Mouse (Mus musculus) B cell, adult 2 months (primary cell): ENCODE data around the gene Foxk1.

Experiments used
- DNase-seq, 2 experiments: peaks; one replicate each; pipeline ENCODE4 v3.0.0; 2022

Gene Foxk1

DNA sequence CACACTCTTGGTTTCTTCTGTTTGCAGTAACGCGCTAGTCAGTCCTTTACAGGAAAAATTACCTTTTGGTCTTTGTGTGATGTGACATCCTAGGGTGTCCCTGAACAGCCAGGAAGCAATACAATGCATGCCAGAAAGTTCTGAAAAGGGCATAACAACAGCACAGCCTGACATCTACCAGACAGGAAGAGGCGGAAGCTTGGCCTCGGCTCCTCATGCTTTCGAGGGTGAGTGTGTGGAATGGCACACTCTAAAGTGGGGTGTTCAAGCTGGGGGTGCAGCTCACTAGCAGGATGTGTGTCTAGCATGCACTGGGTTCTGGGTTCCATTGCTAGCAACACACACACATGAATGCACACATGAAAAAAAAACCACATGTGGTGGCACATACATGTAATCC is 9.6 kb upstream of the Foxk1 start:
- DNase-seq, result no peak

DNA sequence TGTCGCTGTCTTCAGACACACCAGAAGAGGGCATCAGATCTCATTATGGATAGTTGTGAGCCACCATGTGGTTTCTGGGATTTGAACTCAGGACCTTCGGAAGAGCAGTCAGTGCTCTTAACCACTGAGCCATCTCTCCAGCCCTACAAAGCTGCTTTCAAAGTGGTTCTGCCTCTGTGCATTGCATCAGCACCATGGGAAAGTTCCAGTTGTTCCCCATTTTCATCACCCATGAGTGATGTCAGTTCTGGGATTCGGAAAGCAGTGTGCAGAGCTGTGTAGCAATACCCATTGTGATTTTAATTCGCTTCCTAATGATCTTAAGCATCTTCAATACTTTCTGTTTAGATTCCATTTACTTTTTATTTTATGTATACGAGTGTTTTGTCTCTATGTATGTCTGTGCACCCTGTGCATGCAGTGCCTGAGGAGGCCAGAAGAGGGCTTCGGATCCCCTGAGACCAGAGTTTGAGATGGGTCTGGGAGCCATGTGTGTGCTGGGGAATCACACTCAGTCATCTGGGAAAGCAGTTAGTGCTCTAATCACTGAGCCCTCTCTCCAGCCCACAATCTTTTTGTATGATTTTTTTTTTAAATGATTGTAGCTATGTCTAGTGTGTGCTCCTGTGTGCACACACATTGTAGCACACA is 6.6 kb upstream of the Foxk1 start:
- peak in 1 of 2 experiments; percentile 31 for DNase-seq

DNA sequence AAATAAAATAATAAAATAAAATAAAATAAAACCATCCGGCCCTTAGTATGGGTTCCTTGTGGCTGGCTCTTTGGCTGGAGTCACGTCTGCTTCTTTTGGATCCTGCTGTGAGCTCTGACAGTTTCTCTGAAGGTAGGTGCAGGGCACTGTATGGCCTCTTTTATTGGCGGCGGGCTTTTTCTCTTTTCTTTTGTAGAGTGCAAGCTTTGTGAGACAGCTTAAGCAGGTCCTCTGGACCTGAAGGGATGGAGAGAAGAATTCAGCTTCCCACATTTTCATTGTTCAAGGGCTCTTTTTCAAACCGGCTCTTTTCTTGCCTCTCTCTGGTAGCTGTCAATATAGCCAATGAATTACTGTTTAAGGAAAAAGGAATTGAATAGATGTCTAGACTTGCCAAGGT is 5.4 kb upstream of the Foxk1 start:
- no peak for DNase-seq

DNA sequence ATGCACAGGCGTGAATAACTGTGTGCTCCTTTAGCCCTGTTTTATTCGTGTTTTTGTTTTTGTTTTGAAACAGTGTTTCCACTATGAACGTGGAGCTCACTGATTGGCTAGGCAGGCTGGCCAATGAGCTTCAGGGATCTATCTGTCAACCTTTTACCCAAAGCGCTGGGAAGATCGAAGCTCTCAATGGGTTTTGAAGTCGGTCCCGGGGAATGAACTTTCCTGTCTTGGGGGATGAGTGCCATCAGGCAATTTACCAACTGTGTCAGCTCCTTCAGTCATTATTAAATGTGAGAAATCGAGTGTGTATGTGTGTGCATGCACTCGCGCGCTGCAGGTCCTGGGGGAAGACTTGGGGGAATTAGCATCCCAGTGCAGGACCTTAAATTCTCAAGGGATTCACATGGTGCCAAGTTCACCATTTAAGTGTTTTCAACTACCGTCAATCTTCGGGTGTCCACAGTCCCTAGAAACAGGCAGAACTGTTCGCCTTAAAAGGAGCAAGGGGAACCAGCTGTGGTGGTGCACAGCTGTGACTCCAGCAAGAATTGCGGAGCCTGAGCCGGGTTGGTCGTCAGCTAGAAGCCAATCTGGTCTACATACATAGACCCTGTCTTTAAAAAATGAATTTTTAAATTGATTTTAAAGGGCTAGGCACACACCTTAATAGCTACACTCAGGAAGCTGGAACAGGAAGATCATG is 965 bp upstream of the Foxk1 start:
- no peak for DNase-seq

DNA sequence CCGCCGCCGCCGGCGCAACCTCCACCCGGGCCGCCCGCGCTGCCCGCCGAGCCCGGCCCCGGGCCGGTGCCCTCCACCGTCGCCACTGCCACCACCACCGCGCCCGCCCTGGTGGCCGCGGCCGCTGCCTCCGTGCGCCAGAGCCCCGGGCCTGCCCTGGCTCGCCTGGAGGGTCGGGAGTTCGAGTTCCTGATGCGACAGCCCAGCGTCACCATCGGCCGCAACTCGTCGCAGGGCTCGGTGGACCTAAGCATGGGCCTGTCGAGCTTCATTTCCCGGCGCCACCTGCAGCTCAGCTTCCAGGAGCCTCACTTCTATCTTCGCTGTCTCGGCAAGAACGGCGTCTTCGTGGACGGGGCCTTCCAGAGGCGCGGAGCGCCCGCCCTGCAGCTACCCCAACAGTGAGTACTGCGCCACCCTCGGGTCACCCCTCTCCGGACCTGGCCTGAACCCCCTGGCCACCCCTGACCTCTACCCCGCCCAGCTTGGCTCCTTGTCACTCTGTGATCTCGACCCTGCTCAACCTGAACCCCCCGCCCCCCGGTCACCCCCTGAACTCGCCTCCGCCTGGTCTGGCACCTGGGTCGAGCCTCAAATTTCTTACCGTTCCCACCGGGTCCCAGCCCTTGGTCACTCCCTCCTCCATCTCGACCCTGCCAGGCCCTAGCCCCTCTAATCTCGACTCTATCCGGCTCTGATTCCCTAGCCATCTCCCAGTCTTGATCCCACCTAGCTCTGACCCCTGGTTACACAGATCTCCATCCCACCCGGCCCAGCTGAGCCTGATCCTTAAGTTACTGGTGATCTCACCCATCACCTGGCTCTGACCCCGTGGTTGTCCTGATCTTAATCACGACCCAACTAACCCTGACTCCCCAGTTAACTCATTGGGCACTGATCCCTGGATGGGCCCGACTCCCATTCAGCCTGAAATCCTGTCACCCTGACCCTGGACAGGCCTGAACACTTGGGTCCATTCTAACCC is 636 bp downstream of the Foxk1 start:
- peak; percentile 51 to 56 for DNase-seq

DNA sequence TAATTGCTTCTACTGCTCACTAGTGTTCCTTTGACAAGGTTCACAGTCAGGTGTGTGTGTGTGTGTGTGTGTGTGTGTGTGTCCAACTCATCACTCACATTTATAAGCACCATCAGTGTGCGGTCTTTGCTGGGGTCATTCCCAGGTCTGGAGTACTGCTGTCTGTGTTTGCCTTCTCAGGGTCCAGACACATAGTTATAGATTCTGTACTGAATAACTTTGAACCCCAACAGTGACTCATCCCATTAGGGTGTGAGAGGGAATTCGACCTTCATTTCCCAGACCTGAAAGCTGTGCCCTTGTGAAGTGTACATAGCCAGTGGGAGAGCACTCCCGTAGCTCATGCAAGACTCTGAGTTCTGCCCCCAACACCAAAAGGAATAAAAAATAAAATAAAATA is 2.4 kb downstream of the Foxk1 start:
- no peak for DNase-seq

DNA sequence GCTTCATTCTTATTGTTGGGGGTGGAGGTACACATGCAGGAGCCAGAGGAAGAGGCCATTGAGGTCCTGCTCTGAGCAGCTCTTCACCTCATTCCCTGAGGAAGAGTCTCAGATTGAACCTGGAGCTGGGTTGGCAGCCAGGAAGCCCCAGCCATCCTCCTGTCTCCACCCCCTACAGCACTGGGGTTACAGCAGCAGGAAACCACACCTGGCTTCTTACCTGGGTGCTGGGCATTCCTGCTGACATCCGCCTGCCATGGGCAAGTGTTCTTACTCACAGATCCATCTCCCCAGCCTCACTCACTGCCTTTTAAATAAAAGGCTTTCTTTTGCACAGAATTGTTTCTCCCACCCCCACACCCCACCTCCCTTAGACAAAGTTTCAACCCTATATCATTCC is 3.0 kb downstream of the Foxk1 start:
- no peak for DNase-seq

DNA sequence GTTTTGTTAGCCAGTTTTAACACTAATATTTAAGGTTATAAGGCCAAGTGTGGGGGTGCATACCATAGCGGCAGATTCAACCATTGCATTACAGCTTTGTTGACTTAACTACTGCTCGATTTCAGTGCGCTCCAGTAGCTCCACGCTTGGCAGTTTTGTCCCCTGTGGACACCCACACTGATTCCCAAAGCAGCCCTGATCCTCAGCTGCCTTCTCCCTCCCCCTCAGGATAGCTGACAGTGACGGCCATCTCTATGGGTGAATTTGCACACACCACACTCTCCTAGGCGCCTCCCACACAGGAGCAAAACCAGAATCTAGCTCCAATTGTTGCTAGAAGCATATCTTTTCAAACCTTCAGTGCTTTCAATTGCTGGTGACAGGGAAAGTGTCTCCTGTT is 4.1 kb downstream of the Foxk1 start:
- no peak for DNase-seq

DNA sequence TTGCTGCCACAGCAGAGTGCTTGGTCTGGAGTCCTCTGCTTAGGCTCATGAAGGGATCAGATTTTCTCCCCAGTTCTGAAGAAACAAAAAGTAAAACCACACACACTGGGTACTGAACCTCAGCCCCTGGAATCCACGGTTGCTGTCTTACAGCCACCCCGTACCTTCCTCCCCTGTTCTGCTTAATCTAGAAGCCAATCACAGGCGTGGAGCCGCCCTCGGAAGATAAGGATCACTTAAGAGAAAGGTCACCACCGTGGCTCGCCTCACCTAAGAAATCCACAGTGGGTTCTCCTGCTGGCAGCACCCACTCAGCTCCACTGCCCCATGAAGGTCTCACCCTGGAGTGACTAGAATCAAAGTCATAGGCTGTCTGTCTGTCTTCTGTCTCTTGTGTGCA is 5.1 kb downstream of the Foxk1 start:
- DNase-seq, result no peak

DNA sequence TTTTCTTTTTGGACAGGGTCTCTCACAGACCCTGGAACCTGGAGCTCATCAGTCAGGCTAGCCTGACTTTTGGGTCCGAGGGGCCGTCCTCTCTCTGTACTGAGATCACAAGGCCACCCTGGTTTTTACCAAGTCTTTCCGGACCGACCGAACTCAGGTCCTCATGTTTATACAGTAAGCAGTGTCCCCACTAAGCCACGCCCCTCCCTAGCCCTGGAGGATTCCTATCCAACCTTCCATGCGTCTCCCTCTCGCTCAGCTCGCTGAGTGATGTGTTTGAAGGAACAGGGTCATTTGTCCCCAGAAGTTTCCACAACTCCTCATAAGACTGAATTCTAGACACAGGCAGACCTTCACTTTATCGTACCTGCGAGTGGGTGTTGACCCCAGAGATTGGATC is 5.6 kb downstream of the Foxk1 start:
- no peak for DNase-seq

DNA sequence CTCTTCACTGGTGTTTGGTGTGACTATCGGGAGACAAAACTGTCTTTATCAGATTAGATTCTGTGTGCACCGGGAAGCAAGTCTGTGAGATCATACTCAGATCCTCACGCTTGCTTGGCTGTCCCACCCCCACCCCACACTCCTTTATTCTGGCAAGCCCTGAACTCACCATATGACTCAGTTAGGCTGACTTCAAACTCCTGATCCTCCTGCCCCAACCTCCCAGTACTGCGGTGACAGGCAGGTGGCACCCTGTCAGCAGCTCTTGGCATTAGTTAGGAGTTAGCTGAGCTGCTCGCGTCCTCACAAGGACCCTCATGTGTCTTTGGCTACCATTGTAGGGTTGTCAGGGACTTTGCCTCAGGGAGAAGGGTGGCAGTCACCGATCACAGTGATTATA is 6.1 kb downstream of the Foxk1 start:
- DNase-seq, result no peak

DNA sequence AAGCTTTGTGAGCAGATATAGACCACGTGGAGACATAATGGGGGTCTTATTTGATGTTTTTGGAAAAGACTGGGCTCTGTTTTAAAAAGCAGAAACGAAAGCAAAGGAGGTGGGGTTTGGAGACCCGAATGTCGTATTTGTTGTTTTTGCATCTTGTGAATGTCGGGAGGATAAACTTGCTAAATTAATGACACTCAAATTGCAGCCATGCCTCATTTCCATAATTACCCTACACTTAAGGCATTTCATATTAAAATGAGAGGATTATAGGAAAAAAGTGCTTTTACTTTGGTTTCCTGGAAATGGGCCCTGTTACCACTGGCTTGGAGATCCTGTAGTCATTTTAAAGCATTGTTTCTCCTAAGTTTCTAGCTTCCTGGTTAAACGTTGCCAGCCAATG is 7.9 kb downstream of the Foxk1 start:
- DNase-seq, result no peak

DNA sequence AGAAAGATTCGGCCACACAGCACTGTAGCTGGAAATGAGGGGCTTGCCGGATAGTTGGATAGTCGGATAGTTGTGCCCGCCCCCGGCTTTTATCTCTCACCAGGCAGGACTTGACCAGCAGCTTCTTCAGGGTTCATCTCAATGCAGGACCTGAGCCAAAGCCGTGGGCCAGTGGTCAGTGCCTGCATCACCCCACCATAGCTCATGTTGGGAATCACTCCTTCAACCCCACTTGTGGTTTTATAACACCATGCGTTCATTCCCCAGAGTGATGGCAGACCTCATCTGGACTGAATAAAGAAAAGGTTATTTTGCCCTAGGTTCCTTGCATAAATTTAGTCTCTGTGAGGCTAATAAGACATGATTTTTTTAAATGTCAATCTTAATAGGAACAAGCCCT is 9.1 kb downstream of the Foxk1 start:
- no peak for DNase-seq

DNA sequence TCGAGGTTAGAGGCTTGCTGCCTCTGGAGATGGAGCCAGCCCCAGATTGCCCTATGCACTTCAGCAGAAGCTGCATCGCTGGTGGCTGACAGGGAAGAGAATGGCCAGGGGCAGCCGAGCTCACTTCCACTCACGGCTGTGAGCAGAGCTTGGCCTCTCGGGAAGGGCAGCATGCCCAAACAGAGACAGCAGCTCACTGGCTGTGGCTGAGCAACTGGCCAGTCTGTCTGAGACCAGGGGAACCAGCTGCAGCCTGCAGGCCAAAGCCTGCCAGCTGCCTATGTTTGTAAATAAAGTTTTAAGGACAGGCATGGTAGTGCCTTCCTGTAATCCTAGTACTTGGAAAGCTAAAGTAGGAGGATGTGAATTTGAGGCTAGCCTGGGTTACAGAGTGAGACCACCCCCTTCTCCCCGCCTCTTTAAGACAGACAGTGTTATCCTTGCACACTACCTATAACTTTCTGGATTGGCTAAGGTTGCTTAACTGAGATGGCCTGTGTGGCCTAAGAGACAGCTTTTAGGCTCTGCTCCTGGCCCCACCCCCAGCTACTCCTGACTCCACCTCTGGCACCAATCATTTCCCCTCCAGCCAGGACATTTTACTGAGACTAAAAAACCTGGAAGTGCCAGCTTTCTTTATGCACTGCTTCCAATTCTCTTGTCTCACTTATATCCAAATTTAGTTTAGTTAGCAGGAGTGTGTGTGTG is 11.5 kb downstream of the Foxk1 start:
- no peak for DNase-seq

DNA sequence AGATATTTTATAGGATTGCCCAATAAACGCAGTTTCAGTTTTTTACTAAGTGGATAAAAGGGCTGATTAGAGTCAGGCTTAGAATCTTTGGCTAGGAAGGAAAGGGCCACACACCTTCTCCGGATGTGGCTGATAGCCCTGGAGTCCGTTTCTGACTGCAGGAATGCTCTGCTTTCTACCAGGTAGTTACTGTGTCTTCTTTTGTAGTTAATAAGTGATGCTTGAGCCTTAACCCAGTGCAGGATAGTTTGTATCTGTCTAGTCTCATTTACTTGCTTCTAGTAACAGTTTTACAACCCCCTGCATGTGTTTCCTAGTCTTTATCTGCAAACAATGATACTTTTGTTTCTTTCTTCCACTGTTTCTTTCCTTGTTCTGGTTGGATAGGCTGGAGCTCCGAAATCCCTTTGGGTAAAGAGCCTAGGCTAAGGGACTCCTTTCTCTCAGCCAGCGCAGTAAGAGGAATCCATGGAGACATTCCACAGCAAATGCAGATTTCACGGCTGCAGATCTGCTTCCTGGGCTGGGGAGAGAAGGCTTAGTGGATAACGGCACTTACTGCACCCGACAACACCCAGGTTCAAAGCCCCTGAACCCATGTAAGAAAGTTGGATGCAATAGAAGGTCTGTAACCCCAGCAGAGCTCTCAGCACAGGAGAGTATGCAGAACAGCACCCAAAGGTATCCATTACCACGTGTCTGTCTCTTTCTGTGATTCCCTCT is 12.6 kb downstream of the Foxk1 start:
- DNase-seq, result no peak

DNA sequence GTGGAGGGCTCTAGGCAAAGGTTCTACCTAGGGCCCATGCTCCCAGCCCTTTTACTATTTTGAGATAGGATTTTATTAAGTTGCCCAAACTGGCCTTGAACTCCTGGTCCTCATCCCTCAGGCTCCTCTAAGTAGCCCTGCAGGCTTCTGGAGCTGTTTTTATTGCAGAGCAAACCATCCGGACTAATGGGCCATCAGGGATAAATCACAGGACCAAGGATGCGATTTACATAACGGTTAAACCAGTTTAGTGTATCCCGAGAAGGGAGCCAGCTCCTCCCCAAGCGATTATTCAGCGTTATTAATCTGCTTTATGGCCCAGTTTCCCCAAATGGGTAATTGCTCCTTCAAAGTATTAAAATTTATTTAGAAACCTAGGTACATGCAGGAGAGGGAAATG is 14.1 kb downstream of the Foxk1 start:
- no peak for DNase-seq

DNA sequence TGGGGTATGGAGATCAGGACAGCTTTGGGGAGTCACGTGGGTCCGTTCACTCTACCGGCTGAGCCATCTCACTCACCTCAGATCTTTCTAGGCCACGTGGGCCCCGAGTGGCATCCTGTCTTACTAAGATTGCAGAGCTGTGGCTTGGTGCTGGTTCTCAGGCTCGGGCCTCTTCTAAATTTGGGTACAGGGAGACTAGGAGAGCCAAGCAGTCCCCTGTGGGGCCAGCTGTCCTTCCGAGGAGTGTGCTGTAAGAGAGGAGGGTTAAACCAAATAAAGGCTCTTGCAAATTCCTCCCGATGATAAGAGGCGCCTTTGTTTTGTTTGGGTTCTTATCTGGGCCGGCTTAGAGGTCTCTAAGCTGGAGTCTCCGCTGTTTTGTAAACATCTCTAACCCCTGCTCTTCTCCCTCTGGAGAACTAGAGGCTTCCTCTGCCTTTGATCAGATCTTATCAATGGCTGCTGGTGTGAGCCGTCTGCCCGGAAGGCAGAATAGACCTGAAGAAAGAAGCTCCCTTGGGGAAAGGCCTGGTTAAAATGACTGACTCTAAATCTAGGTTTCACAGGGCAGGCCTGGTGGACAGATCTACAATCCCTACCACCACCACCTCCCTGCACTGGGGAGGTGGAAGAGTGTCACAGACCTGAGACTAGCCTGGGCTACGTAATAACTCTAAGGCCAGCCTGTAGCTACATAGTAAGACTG is 14.9 kb downstream of the Foxk1 start:
- DNase-seq, result peak; percentile 48 to 53

DNA sequence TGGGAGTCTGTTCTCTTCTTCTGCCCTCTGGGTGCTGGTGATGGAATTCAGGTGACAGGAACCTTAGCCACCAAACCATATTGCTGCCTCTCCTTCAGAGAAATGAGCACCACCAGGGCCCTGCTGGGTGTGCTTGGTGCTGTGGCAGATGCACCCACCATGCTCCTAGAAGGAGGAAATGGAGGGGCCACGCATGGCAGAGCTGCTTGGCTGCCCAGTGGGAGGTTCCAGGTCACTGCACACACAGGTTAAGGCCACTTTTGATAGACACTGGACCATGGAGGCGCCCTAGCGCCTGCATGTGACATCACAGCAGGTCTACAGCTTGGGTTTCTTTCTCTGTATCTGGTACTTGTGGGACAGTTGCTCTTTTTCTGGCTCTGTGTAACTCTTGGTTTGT is 15.8 kb downstream of the Foxk1 start:
- peak; percentile 44 to 51 for DNase-seq

DNA sequence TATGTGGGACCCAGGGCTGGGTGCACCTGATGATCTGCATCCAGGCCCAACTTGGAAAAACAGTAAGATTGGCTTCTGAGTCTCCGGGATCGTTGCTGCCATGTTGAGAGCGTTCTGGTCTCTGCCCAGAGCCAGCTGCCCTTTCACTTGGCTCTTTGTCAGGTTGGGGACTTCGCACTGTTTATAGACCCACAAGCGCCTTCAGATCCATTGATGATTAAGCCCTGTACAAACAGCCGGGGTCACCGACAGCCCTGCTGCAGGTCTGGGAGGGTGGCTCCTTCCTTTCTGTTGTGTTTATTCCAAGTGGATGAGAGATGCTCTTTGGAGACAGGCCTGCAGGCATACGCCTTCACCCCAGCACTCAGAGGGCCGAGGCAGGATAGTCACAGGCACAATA is 16.6 kb downstream of the Foxk1 start:
- no peak for DNase-seq

DNA sequence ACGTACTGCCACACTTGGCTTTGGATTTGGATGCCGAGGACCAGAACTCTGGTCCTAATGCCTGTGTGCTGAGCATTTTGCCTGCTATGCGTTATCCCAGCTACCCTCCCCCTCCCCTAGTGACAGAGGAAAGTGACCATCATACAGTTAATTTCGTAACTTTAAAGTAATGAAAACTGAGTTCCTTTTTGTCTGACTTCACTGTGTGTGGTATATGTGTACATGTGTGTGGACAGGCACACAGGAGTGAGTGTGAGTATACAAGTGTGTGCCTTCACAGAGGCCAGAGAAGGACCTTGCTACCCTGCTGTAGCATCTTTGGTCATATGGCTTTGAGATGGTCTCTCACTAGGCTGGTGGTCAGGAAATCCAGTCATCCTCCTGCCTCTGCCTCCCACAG is 17.1 kb downstream of the Foxk1 start:
- DNase-seq, result no peak

DNA sequence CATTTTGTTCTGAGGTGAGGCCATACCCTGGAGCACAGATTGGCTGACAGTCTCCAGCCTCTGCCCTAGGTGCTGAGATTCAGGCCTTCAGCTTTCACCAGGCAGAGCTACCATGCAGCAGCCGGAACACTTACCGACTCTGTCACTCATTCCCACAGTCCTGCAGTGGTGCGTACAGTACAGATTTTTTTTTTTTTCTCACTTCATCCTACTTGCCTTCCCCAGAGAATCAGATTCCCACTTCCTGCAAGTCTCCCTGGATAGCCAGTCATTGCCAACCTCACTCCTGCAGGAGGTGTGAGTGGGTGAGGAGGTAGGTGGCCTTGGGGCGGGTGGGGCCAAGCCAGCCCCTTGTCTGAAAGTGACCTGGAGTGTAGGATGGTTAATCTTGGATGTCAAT is 19.0 kb downstream of the Foxk1 start:
- no peak for DNase-seq

DNA sequence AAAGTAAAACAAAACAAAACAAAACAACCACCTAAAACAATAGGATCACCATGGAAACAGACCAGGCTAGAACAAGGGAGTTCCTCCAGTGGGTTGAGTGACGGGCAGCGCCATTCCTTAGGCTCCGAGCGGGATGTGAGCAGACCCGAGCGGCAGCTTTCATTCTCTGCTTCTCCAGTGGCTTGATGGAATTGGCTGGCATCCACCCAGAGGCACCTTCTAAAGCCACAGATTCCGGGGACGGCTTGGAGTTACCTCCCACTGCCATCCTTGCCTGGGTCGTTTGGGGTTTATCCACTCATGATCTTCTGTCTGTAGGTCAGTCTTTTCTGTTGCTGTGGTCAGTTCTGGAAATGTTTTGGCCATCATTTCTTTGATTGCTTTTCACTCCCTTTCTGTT is 19.6 kb downstream of the Foxk1 start:
- no peak for DNase-seq
